Mouse (Mus musculus) E14TG2a.4 (cell line): ENCODE results near the gene Cadps.

Source experiments
- CTCF ChIP-seq: conservative IDR thresholded peaks from 2 replicates; pipeline ENCODE4 v1.5.1; 2014; ENCODE audit warnings: low read length
- NANOG ChIP-seq: IDR thresholded peaks from 2 replicates; pipeline ENCODE4 v1.6.1; 2014; ENCODE audit warnings: borderline replicate concordance, low read length, mixed read lengths
- POU5F1 ChIP-seq: IDR thresholded peaks from 2 replicates; pipeline ENCODE4 v1.6.1; 2014; ENCODE audit warnings: low read length, borderline replicate concordance

- TF ChIP-seq CTCF (no peak), POU5F1 (no peak), NANOG (no peak)
These were observed 315.9 kb downstream of the Cadps start for GRCm38 (mm10) chr14:12507018-12507417.
